Mouse (Mus musculus): ENCODE results near the gene Cmbl. TPM values are rescaled to one million over a fixed set of nuclear protein-coding genes. Genes with fewer than 3 reads are reported as not detected.
"Not testable (repeated sequence)": the region's sequence is repeated elsewhere in the genome, so short reads cannot be mapped to it uniquely, and the experiment has no call there.

The Cmbl gene
- polyA plus RNA-seq, 1 experiment from 2014 or later, result 0.98 TPM

DNA sequence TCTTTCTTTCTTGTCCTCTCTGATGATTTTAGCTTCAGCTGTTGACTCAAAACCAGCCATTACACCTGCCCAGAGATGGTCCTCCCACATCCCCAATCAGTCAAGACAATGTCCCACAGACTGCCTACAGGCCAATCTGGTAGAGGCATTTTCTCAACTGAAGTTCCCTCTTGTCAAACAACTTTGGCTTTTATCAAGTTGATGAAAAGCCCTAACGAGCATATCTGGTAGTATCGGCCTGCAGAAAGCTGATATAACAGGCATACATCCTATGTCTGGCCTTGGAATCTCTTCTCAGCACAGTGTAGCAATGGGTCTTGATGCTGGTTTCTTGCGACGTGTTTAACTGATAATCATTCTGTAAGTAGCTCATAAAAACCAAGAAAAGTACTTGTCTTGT, 8.1 kb downstream of the Cmbl start:
- Histone ChIP-seq H3K27ac (no peak overlapping the region), H3K9me3 (replicated peaks) (no peaks in the 10 kb centered on the region), H3K36me3 (no peaks in the 10 kb centered on the region), H3K27me3 (ENCODE audit: low read depth, poor library complexity, severe bottlenecking) (no peaks in the 10 kb centered on the region), H3K4me3 (no peak overlapping the region), H3K4me1 (peaks cover 7% of the 10 kb centered on the region)
- DNase-seq (ENCODE audit: low spot score), result no peak
- WGBS, result 89% methylated on average over 4 of the region's 4 CpGs

DNA sequence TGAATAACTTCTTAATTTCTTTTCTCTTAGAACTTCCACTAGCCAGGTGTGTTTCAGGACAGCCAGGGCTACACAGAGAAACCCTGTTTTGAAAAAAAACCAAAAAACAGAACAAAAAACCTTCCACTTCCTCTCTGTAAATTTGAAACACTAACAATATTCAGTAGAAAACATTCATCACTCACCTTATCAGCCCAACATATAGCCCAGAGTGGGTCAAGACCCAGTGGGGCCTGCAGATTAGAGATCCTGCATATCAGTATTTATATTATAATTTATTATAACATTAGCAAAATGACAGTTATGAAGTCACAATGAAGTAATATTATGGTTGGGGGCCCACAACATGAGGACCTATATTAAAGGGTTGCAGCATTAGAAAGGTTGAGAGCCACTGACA, 8.5 kb downstream of the Cmbl start:
- no peak overlapping the region for H3K4me3 ChIP-seq
- H3K27ac ChIP-seq, result no peak overlapping the region
- no peaks in the 10 kb centered on the region for H3K27me3 ChIP-seq (ENCODE audit: low read depth, poor library complexity, severe bottlenecking)
- H3K9me3 ChIP-seq (replicated peaks), result no peaks in the 10 kb centered on the region
- peaks cover 3% of the 10 kb centered on the region for H3K4me1 ChIP-seq
- no peak for DNase-seq (ENCODE audit: low spot score)
- H3K36me3 ChIP-seq, result no peaks in the 10 kb centered on the region

DNA sequence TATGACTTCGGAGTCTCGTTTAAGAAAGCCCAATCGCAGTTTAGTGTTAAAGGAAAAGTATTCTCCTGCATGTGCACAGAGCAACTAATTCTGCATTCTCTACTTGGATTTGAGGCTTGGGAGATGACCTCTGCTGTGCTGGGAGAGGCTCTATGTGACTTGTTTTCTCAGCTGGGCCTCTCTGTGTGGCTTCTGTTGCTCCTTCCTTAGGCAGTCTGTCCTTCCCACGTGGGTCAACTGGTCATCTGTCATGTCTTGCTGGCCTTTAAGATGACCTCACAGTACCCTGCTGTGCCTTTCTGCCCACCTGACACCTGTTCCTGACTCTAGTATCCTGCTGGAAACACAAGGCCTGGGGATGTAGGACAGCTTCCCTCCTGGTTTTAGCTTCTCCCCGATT, 10.9 kb downstream of the Cmbl start:
- Histone ChIP-seq H3K27ac (no peak overlapping the region), H3K4me1 (no peaks in the 10 kb centered on the region), H3K27me3 (ENCODE audit: low read depth, poor library complexity, severe bottlenecking) (no peaks in the 10 kb centered on the region), H3K4me3 (no peak overlapping the region), H3K9me3 (replicated peaks) (no peaks in the 10 kb centered on the region), H3K36me3 (no peaks in the 10 kb centered on the region)
- no peak for DNase-seq (ENCODE audit: low spot score)
- WGBS, result 74% methylated on average over 5 of the region's 5 CpGs

GRCm38 (mm10) chr15:31581086-31581485, 15.9 kb downstream of the Cmbl start:
- H3K9me3 ChIP-seq (replicated peaks); H3K36me3 ChIP-seq; H3K4me1 ChIP-seq; H3K4me3 ChIP-seq; DNase-seq (ENCODE audit: low spot score); H3K27ac ChIP-seq; H3K27me3 ChIP-seq (ENCODE audit: low read depth, poor library complexity, severe bottlenecking): not testable (repeated sequence)
- WGBS, result 91% methylated on average over 2 of the region's 2 CpGs

DNA sequence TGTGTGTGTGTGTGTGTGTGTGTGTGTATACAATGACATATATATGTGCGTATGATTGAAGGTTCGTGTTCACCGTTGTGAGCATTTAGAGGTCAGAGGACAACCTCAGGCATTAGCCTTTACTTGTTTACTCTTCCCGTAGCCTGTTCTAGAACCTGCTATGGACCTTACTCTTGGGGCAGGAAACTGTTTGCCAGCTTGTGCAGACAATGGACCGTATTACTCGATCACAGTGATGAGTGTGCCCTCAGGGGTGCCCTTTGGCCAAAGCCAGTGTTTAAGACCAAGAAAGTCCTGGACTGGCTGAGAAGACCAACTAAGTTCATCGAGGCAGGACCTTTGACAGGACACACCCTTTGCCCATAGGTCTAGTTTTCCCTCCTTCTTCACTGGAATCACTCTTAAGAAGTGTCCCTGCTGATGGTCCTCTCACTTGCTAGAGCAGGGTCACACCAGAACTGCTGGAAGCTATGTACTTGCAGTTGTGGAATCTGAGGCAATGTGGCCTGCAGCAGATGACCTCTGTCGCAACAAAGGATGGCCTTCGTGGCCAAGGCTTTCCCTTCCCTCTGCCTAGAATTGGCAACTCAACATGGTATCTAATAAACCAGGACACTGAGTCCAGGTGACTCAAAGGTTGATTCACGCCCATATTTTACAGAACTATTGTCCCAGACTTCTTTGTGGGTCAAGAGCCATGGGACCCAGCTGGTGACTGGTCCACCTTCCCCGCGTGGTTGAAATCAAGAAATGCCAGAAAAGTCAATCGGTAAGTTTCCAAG, 18.3 kb downstream of the Cmbl start:
- no peak for DNase-seq (ENCODE audit: low spot score)
- no peaks in the 10 kb centered on the region for H3K4me1 ChIP-seq
- no peaks in the 10 kb centered on the region for H3K27me3 ChIP-seq (ENCODE audit: low read depth, poor library complexity, severe bottlenecking)
- peaks cover 2% of the 10 kb centered on the region for H3K36me3 ChIP-seq
- H3K9me3 ChIP-seq (replicated peaks), result no peaks in the 10 kb centered on the region
- H3K4me3 ChIP-seq, result no peak overlapping the region
- H3K27ac ChIP-seq, result no peak overlapping the region
- WGBS, result 90% methylated on average over 13 of the region's 13 CpGs

GRCm38 (mm10) chr15:31585238-31585637, 20.0 kb downstream of the Cmbl start:
- H3K4me3 ChIP-seq, result no peak overlapping the region
- no peaks in the 10 kb centered on the region for H3K27me3 ChIP-seq (ENCODE audit: low read depth, poor library complexity, severe bottlenecking)
- H3K4me1 ChIP-seq, result no peaks in the 10 kb centered on the region
- 84% methylated on average over 7 of the region's 7 CpGs for WGBS
- H3K27ac ChIP-seq, result no peak overlapping the region
- H3K36me3 ChIP-seq, result peaks cover 19% of the 10 kb centered on the region
- DNase-seq (ENCODE audit: low spot score), result no peak
- no peaks in the 10 kb centered on the region for H3K9me3 ChIP-seq (replicated peaks)

DNA sequence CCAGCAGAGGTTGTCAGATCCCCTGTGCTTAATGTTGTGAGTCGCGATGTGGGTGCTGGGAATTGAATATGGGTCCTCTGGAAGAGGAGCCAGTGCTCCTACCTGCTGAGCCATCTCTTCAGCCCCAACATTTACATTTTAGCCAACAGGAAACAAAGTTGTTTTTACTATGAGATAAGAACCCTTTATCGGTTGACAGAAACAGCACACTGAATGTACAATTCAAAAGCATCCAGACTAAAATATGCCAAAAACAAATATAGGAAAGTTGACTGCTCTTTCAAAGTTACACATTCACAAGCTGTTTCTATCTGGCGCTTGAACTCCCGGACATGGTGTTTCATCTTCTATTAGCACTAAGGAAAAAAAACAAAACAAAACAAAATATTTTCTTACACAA, 20.9 kb downstream of the Cmbl start:
- H3K4me3 ChIP-seq, result no peak overlapping the region
- H3K4me1 ChIP-seq, result no peaks in the 10 kb centered on the region
- H3K27ac ChIP-seq, result no peak overlapping the region
- H3K36me3 ChIP-seq, result peaks cover 27% of the 10 kb centered on the region
- no peak for DNase-seq (ENCODE audit: low spot score)
- no peaks in the 10 kb centered on the region for H3K27me3 ChIP-seq (ENCODE audit: low read depth, poor library complexity, severe bottlenecking)
- no peaks in the 10 kb centered on the region for H3K9me3 ChIP-seq (replicated peaks)
- 87% methylated on average over 5 of the region's 5 CpGs for WGBS

GRCm38 (mm10) chr15:31586519-31586918, 21.3 kb downstream of the Cmbl start:
- Histone ChIP-seq H3K27me3 (ENCODE audit: low read depth, poor library complexity, severe bottlenecking) (no peaks in the 10 kb centered on the region), H3K9me3 (replicated peaks) (no peaks in the 10 kb centered on the region), H3K4me3 (no peak overlapping the region), H3K27ac (no peak overlapping the region), H3K4me1 (no peaks in the 10 kb centered on the region), H3K36me3 (peaks cover 32% of the 10 kb centered on the region)
- DNase-seq (ENCODE audit: low spot score), result peak; percentile 92
- WGBS, result 14% methylated on average over 4 of the region's 4 CpGs

- no peak overlapping the region for H3K4me3 ChIP-seq
- H3K36me3 ChIP-seq, result peaks cover 44% of the 10 kb centered on the region
- 75% methylated on average over 2 of the region's 2 CpGs for WGBS
- no peaks in the 10 kb centered on the region for H3K27me3 ChIP-seq (ENCODE audit: low read depth, poor library complexity, severe bottlenecking)
- H3K27ac ChIP-seq, result no peak overlapping the region
- no peaks in the 10 kb centered on the region for H3K4me1 ChIP-seq
- H3K9me3 ChIP-seq (replicated peaks), result no peaks in the 10 kb centered on the region
- no peak for DNase-seq (ENCODE audit: low spot score)
Measured at GRCm38 (mm10) chr15:31587789-31588188, 22.6 kb downstream of the Cmbl start.

- H3K4me3 ChIP-seq, result no peak overlapping the region
- H3K36me3 ChIP-seq, result peaks cover 58% of the 10 kb centered on the region
- no peaks in the 10 kb centered on the region for H3K27me3 ChIP-seq (ENCODE audit: low read depth, poor library complexity, severe bottlenecking)
- WGBS, result 80% methylated on average over 8 of the region's 8 CpGs
- no peaks in the 10 kb centered on the region for H3K4me1 ChIP-seq
- no peak for DNase-seq (ENCODE audit: low spot score)
- no peak overlapping the region for H3K27ac ChIP-seq
- no peaks in the 10 kb centered on the region for H3K9me3 ChIP-seq (replicated peaks)
Measured at GRCm38 (mm10) chr15:31588989-31589640, 23.9 kb downstream of the Cmbl start.

DNA sequence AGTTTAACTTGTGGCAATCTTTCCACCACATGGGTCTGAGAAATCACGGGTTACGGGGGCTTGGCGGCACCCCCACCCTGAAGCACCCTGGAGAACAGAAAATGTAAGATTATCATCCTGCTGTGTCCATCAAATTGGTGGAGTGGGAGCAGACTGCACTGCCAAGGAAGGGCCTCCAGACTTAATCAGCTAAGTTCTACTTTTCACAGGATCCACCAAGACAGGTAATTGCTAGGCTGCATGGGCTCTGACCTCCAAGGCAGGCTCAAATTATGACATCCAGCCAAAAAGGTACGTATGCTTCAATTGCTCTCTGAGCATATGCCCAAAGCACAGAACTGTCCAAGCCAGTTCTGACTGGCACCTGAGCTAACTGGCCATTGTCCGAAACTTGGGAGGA, 25.0 kb downstream of the Cmbl start:
- 94% methylated on average over 5 of the region's 5 CpGs for WGBS
- no peak for DNase-seq (ENCODE audit: low spot score)
- Histone ChIP-seq H3K27ac (no peak overlapping the region), H3K36me3 (peaks cover 68% of the 10 kb centered on the region), H3K4me3 (no peak overlapping the region), H3K4me1 (no peaks in the 10 kb centered on the region), H3K27me3 (ENCODE audit: low read depth, poor library complexity, severe bottlenecking) (no peaks in the 10 kb centered on the region), H3K9me3 (replicated peaks) (no peaks in the 10 kb centered on the region)

GRCm38 (mm10) chr15:31592531-31592930, 27.3 kb downstream of the Cmbl start:
- Histone ChIP-seq H3K9me3 (replicated peaks) (no peaks in the 10 kb centered on the region), H3K4me3 (no peak overlapping the region), H3K36me3 (peaks cover 92% of the 10 kb centered on the region), H3K27ac (no peak overlapping the region), H3K27me3 (ENCODE audit: low read depth, poor library complexity, severe bottlenecking) (no peaks in the 10 kb centered on the region), H3K4me1 (no peaks in the 10 kb centered on the region)
- DNase-seq (ENCODE audit: low spot score), result no peak
- 92% methylated on average over 8 of the region's 8 CpGs for WGBS

DNA sequence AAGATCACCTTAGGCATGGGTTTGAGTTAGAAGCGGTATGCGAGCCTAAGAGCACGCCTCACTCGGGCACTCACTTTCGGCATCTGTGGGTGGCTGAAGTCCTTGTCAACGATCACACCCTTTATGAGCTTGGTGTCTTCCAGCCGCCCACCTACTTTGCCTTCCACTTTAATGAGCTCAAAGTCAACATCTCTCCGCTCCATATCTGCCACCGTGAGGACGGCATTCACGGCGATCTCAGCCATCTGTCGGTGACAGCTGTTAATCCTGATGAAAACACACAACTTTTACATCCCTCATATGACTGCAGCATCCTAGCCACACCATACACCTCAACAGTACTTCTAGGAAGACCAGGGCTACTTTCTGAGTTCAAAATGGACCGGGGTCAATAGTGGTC, 29.1 kb downstream of the Cmbl start:
- Histone ChIP-seq H3K4me3 (no peak overlapping the region), H3K36me3 (peaks cover 97% of the 10 kb centered on the region), H3K27me3 (ENCODE audit: low read depth, poor library complexity, severe bottlenecking) (no peaks in the 10 kb centered on the region), H3K4me1 (no peaks in the 10 kb centered on the region; the same call in 1 of the 2 replicates), H3K27ac (no peak overlapping the region), H3K9me3 (replicated peaks) (no peaks in the 10 kb centered on the region)
- DNase-seq (ENCODE audit: low spot score), result no peak
- WGBS, result 97% methylated on average over 14 of the region's 14 CpGs
